Mouse (Mus musculus): ENCODE results near the gene Matk. TPM values are rescaled to one million over a fixed set of nuclear protein-coding genes. Genes with fewer than 3 reads are reported as not detected.

Gene Matk
- polyA plus RNA-seq, 1 experiment from 2014 or later = 2.3 TPM

DNA sequence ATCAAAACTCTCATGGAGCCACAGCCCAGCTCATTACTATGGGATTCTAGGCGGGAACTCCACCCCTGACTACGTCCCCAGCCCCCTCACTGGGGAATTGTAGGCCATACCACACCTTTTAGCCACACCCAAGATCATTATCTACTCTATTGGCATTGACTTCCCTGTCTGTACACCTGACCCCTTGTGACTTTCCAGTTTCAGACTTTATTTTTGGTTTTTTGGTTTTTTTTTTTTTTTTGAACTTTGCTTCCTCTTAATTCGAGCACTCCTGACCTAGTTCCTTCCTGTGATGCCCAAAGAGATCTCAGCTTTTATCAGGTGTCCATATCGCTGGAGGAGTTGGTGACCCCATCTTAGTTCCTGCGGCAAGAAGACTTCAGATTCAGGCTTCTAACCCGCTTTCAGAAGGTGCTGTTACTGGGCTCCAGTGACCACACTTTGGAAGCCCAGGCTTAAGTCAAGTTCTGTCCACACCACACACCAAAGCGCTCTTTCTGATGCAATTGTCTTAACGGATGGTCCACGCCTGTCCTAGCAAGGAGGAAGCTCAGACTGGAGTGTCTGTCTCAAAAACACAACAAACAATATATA is 38.9 kb downstream of the Matk start, which contains the start of gene Tjp3:
Tjp3 (minus strand) TSS at position 71 of the 594 bp plus-strand sequence.
- Histone ChIP-seq H3K9ac (ENCODE audit: low read length) (no peak within 1 kb of the TSS), H3K4me1 (ENCODE audit: control insufficient read depth, insufficient read depth, low read length) (peaks cover 20% of the 10 kb centered on the region), H3K27ac (replicated peaks; ENCODE audit: low read depth, low read length) (no peak within 1 kb of the TSS), H3K27me3 (ENCODE audit: control insufficient read depth, insufficient read depth, low read length) (peaks cover 19% of the 10 kb centered on the region), H3K4me2 (ENCODE audit: low read depth, severe bottlenecking) (peak within 1 kb of the TSS; percentile 94; the same call in 1 of the 2 replicates), H3K36me3 (ENCODE audit: control insufficient read depth, insufficient read depth, low read length) (peaks cover 4% of the 10 kb centered on the region; the same call in 1 of the 2 replicates), H3K9me3 (ENCODE audit: control insufficient read depth, low read length) (no peaks in the 10 kb centered on the region), H3K4me3 (ENCODE audit: low read depth, low read length) (no peak within 1 kb of the TSS; the same call in 1 of the 2 replicates)
- 73% methylated on average over 9 of the region's 9 CpGs for WGBS
- DNase-seq (ENCODE audit: low spot score) (no peak), ATAC-seq (ENCODE audit: insufficient number of reproducible peaks, low FRiP score, low TSS enrichment, low read depth) (no peak)

DNA sequence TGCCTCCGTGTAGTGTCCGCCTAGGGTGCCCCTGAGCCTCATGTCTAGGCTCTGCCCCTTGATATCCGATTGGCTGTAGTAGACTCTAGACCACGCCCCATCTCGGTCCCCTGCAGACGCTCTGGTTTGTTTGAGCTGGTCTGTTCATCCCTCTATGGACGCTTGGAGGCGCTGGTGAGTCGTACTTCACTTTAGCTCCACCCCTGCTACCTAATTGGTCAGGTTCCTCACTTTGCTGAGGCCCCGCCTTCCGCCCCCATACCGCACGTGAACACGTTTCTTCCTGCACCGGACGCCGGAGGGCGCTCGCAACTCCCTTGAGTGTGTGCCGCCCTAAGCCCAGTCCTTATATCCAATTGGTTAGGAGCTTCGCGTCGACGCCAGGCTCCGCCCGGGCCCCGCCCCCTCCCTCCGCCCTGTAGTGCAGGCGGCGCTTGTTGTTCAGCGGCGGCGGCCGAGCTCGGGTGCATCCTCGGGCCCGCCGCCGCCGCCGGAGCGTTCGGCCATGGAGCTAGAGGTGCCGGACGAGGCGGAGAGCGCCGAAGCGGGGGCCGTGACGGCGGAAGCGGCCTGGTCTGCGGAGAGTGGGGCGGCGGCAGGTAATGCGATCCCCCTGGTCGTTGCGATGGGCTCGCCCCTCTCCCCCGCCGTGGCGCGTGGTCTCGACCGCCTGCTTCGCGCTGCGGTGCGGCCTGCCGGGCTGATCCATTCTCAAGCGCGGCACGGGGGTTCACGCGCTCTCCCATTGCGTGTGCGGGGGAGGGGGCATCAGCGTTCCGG is 40.0 kb downstream of the Matk start, which contains the start of gene Pip5k1c:
Pip5k1c (plus strand) TSS at position 410 of the 780 bp plus-strand sequence.
- ATAC-seq (ENCODE audit: insufficient number of reproducible peaks, low FRiP score, low TSS enrichment, low read depth) (peak; percentile 92), DNase-seq (ENCODE audit: low spot score) (peak; percentile 99)
- WGBS = 1% methylated on average over 74 of the region's 80 CpGs
- Histone ChIP-seq H3K36me3 (ENCODE audit: control insufficient read depth, insufficient read depth, low read length) (peaks cover 4% of the 10 kb centered on the region; the same call in 1 of the 2 replicates), H3K9me3 (ENCODE audit: control insufficient read depth, low read length) (no peaks in the 10 kb centered on the region), H3K27ac (replicated peaks; ENCODE audit: low read depth, low read length) (peak within 1 kb of the TSS; percentile 72), H3K27me3 (ENCODE audit: control insufficient read depth, insufficient read depth, low read length) (peaks cover 19% of the 10 kb centered on the region), H3K4me2 (ENCODE audit: low read depth, severe bottlenecking) (peak within 1 kb of the TSS; percentile 94), H3K4me3 (ENCODE audit: low read depth, low read length) (peak within 1 kb of the TSS; percentile 73), H3K9ac (ENCODE audit: low read length) (peak within 1 kb of the TSS; percentile 88), H3K4me1 (ENCODE audit: control insufficient read depth, insufficient read depth, low read length) (peaks cover 20% of the 10 kb centered on the region)

DNA sequence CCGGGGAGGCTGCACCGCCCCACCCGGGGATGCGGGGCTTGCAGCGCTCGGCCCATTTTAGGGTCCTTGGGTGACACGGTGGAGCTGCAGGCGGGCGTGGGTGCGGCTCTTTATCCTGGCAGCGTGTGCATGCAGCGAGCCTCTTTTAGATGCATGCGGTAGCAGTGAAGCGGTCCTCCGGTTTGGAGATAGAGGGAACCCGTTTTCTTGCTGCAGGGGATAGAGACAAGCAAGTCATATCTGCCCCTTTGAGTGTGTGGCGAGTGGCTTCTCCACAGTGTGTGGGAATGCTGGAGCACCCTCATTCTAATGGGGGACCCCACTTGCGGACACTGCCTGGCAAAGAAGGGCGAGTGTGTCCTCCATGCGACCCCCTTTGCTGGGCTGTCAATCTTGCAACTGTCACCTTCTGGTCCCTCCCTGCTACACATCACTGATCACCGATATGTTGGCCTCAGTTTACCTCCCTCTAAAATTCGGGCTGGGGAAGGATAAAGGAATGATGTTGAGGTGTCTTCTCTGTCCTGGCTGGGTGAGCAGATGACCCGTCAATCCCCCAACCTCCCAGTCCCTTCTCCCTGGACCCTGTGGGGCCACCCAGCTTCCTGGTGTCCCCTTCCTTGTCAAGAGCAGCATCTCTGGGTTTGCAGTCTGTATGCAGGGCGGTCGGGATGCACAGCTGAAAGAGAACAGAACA is 40.7 kb downstream of the Matk start:
- WGBS = 6% methylated on average over 25 of the region's 25 CpGs
- peaks cover 20% of the 10 kb centered on the region for H3K4me1 ChIP-seq (ENCODE audit: control insufficient read depth, insufficient read depth, low read length)

DNA sequence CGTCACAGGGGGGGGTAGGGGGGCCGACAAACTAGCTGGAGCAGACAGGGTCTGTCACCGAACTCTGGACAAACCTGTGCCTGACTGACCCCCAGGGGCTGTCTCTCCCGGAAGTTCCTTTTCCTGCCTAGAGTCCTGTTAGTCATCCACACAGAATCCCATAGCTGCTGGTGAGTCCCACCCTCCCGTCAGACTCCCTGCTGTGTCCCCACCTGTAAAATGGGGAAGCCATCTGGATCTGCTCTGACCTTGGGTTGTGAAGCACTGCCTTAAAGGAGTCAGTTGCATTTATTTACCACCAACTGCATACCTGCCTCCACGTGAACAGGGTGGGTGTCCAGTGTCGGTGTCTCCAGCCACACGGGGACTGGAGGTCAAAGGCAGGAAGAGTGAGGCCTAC is 41.7 kb downstream of the Matk start:
- no peak for ATAC-seq (ENCODE audit: insufficient number of reproducible peaks, low FRiP score, low TSS enrichment, low read depth)
- H3K9ac ChIP-seq (ENCODE audit: low read length) = peak overlapping the region; percentile 88; the same call in 1 of the 2 replicates
- peak overlapping the region; percentile 73 for H3K4me3 ChIP-seq (ENCODE audit: low read depth, low read length)
- H3K4me1 ChIP-seq (ENCODE audit: control insufficient read depth, insufficient read depth, low read length) = peaks cover 20% of the 10 kb centered on the region
- no peak for DNase-seq (ENCODE audit: low spot score)
- H3K9me3 ChIP-seq (ENCODE audit: control insufficient read depth, low read length) = no peaks in the 10 kb centered on the region
- H3K4me2 ChIP-seq (ENCODE audit: low read depth, severe bottlenecking) = peak overlapping the region; percentile 94; the same call in 1 of the 2 replicates
- 49% methylated on average over 8 of the region's 8 CpGs for WGBS
- peaks cover 19% of the 10 kb centered on the region for H3K27me3 ChIP-seq (ENCODE audit: control insufficient read depth, insufficient read depth, low read length)
- H3K36me3 ChIP-seq (ENCODE audit: control insufficient read depth, insufficient read depth, low read length) = peaks cover 4% of the 10 kb centered on the region; the same call in 1 of the 2 replicates
- no peak overlapping the region for H3K27ac ChIP-seq (replicated peaks; ENCODE audit: low read depth, low read length)

More for the DNA sequence above, 40.7 kb downstream of the Matk start:
- no peak for ATAC-seq (ENCODE audit: insufficient number of reproducible peaks, low FRiP score, low TSS enrichment, low read depth)
- Histone ChIP-seq H3K36me3 (ENCODE audit: control insufficient read depth, insufficient read depth, low read length) (peaks cover 4% of the 10 kb centered on the region; the same call in 1 of the 2 replicates), H3K27ac (replicated peaks; ENCODE audit: low read depth, low read length) (no peak overlapping the region), H3K4me2 (ENCODE audit: low read depth, severe bottlenecking) (peak overlapping the region; percentile 94), H3K27me3 (ENCODE audit: control insufficient read depth, insufficient read depth, low read length) (peaks cover 19% of the 10 kb centered on the region), H3K9me3 (ENCODE audit: control insufficient read depth, low read length) (no peaks in the 10 kb centered on the region), H3K4me3 (ENCODE audit: low read depth, low read length) (peak overlapping the region; percentile 73), H3K9ac (ENCODE audit: low read length) (peak overlapping the region; percentile 88)
- DNase-seq (ENCODE audit: low spot score) = no peak

DNA sequence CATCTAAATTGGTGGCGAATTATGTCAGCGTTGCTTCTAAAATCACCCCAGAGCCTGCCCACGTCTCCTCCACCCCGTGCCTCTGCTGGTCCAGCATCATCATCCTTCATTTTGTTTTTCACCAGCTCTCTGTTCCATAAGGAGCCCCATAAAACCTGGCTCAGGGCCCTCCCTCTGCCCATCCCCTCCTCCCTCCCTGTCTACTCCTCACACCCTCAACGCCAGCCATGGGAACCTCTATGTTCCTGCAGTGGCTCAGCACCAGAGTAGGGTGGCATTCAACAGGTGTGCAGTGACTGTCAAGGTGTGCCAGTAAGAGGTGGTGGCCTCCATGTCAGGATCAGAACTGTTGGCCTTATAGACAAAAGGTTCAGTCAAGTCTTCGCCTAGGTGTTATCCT is 42.5 kb downstream of the Matk start:
- peaks cover 4% of the 10 kb centered on the region; the same call in 1 of the 2 replicates for H3K36me3 ChIP-seq (ENCODE audit: control insufficient read depth, insufficient read depth, low read length)
- H3K27me3 ChIP-seq (ENCODE audit: control insufficient read depth, insufficient read depth, low read length) = peaks cover 13% of the 10 kb centered on the region
- peaks cover 20% of the 10 kb centered on the region for H3K4me1 ChIP-seq (ENCODE audit: control insufficient read depth, insufficient read depth, low read length)
- H3K9ac ChIP-seq (ENCODE audit: low read length) = no peak overlapping the region
- DNase-seq (ENCODE audit: low spot score) (no peak), ATAC-seq (ENCODE audit: insufficient number of reproducible peaks, low FRiP score, low TSS enrichment, low read depth) (no peak)
- WGBS = 92% methylated on average over 6 of the region's 6 CpGs
- no peaks in the 10 kb centered on the region for H3K9me3 ChIP-seq (ENCODE audit: control insufficient read depth, low read length)
- no peak overlapping the region for H3K4me3 ChIP-seq (ENCODE audit: low read depth, low read length)
- peak overlapping the region; percentile 15; the same call in 1 of the 2 replicates for H3K4me2 ChIP-seq (ENCODE audit: low read depth, severe bottlenecking)
- H3K27ac ChIP-seq (replicated peaks; ENCODE audit: low read depth, low read length) = no peak overlapping the region

DNA sequence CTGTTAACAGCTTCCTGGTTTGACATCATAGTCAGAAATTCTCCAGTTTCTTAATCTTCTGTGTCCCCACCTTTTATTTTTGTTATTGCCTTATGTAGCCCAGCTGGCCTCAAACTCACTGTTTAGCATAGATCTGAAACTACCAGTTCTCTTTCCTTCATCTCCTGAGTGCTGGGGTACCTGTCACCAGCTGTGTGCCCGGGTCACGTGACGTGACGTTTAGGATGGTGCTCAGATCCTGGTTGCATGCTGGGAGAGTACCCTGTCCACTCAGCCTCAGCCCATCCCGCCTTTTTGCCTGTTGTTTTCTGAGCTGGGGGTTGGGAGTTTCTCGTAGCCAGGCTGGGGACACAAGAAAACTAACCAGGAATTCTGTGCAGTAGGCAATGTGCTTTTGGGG is 44.5 kb downstream of the Matk start:
- H3K9me3 ChIP-seq (ENCODE audit: control insufficient read depth, low read length) = no peaks in the 10 kb centered on the region
- DNase-seq (ENCODE audit: low spot score) (no peak), ATAC-seq (ENCODE audit: insufficient number of reproducible peaks, low FRiP score, low TSS enrichment, low read depth) (no peak)
- no peak overlapping the region for H3K4me3 ChIP-seq (ENCODE audit: low read depth, low read length)
- H3K27me3 ChIP-seq (ENCODE audit: control insufficient read depth, insufficient read depth, low read length) = no peaks in the 10 kb centered on the region
- H3K36me3 ChIP-seq (ENCODE audit: control insufficient read depth, insufficient read depth, low read length) = peaks cover 4% of the 10 kb centered on the region; the same call in 1 of the 2 replicates
- peaks cover 14% of the 10 kb centered on the region for H3K4me1 ChIP-seq (ENCODE audit: control insufficient read depth, insufficient read depth, low read length)
- no peak overlapping the region for H3K4me2 ChIP-seq (ENCODE audit: low read depth, severe bottlenecking)
- H3K9ac ChIP-seq (ENCODE audit: low read length) = no peak overlapping the region
- 76% methylated on average over 6 of the region's 6 CpGs for WGBS
- no peak overlapping the region for H3K27ac ChIP-seq (replicated peaks; ENCODE audit: low read depth, low read length)

DNA sequence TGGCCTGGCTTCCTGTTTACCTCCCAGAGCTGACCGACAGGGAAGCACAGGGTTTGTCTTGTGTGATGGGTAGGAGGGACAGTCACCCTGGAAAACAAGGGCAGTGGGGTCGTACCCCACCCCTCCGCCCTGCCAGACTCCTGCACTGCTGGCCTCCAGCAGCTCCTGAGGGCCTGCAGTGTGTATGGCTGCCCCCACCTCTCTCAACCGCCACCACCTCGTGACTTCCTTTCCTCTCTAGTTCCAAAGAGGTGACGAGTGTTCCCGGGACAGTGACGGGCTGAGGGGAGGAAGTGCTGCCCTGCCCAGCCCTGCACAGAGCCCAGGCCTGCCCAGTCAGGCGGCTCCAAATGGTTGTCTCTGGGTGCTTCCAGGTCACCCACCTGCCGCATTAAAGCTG is 45.1 kb downstream of the Matk start:
- Histone ChIP-seq H3K9me3 (ENCODE audit: control insufficient read depth, low read length) (no peaks in the 10 kb centered on the region), H3K4me1 (ENCODE audit: control insufficient read depth, insufficient read depth, low read length) (peaks cover 14% of the 10 kb centered on the region), H3K4me3 (ENCODE audit: low read depth, low read length) (no peak overlapping the region), H3K27me3 (ENCODE audit: control insufficient read depth, insufficient read depth, low read length) (no peaks in the 10 kb centered on the region), H3K9ac (ENCODE audit: low read length) (no peak overlapping the region), H3K27ac (replicated peaks; ENCODE audit: low read depth, low read length) (no peak overlapping the region), H3K4me2 (ENCODE audit: low read depth, severe bottlenecking) (no peak overlapping the region), H3K36me3 (ENCODE audit: control insufficient read depth, insufficient read depth, low read length) (peaks cover 4% of the 10 kb centered on the region; the same call in 1 of the 2 replicates)
- DNase-seq (ENCODE audit: low spot score) (no peak), ATAC-seq (ENCODE audit: insufficient number of reproducible peaks, low FRiP score, low TSS enrichment, low read depth) (no peak)
- 47% methylated on average over 10 of the region's 10 CpGs for WGBS
